Mouse (Mus musculus) lung, adult 2 months (tissue): ENCODE results near the gene Limch1.

Source experiments
- CTCF ChIP-seq: fragments of 200-500 bp; IDR thresholded peaks from 2 replicates; pipeline ENCODE4 v1.5.1; 2011; ENCODE audit warnings: mild to moderate bottlenecking, low read length, control low read depth; ENCODE audit not compliant: insufficient read depth
- POLR2A ChIP-seq: fragments of 200-500 bp; IDR thresholded peaks from 2 replicates; pipeline ENCODE4 v1.6.1; 2011; ENCODE audit warnings: low read depth, mild to moderate bottlenecking, control low read depth, low read length, borderline replicate concordance; ENCODE audit errors: extremely low read depth

DNA sequence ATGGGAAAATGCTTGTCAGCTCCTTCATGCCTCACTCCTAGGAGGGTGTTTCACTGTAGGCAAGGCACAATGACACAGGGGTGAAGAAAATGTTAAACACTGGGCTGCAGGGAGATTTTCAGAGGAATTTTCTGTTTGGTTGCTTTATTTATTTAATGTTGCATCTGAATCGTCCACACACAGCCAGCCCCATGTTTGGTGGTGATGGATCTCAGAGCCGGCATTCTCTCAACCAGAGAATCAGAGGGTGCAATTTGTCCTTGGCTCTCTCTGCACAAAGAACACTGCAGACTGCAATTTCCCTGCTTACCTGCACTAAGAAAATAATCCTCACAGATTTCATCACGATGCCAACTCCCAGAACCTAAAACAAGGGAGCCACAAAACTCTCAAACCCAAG is 357.4 kb downstream of the Limch1 start:
- TF ChIP-seq CTCF: no peak
- no peak for TF ChIP-seq POLR2A
